8 mouse cellular contexts compared by ENCODE assay signal in genomic region chr19:36347831-36348160, GRCm38 (mm10). TPM values are rescaled to one million over a fixed set of nuclear protein-coding genes. Genes with fewer than 3 reads are reported as not detected.
DNase-seq lines count a peak whose midpoint lies in the region; ATAC-seq and TF ChIP-seq lines count a peak whose summit lies in the region.

No protein-coding gene starts in this region.

- peaks cover 27% of the 10 kb centered on the region for H3K27me3 ChIP-seq in lung, embryonic 16.5 days (ENCODE audit: control insufficient read depth, insufficient read depth, low read depth, low read length)
- peaks cover 20% of the 10 kb centered on the region for H3K27me3 ChIP-seq in forebrain, embryonic 11.5 days (ENCODE audit: control insufficient read depth, insufficient read depth, low read length)
- H3K27me3 ChIP-seq in intestine, postnatal 0 days (replicated peaks; ENCODE audit: control insufficient read depth, insufficient read depth, low read length), result peaks cover 9% of the 10 kb centered on the region
- H3K27me3 ChIP-seq in neural tube, embryonic 15.5 days (replicated peaks), result peaks cover 45% of the 10 kb centered on the region

- no peak overlapping the region for H3K27ac ChIP-seq in lung, embryonic 16.5 days (ENCODE audit: low read length)
- H3K27ac ChIP-seq in forebrain, embryonic 11.5 days (ENCODE audit: low read depth, low read length), result no peak overlapping the region
- peak overlapping the region; percentile 79; the same call in 1 of the 2 replicates for H3K27ac ChIP-seq in intestine, postnatal 0 days (ENCODE audit: low read depth, low read length)
- H3K27ac ChIP-seq in neural tube, embryonic 15.5 days (replicated peaks), result no peak overlapping the region

- 0 out of 2 replicates have a peak, but pooled peaks cover 3% of the 10 kb centered on the region for H3K4me1 ChIP-seq in lung, embryonic 16.5 days (replicated peaks; ENCODE audit: control insufficient read depth, insufficient read depth, low read length)
- no peaks in the 10 kb centered on the region for H3K4me1 ChIP-seq in forebrain, embryonic 11.5 days (replicated peaks; ENCODE audit: control insufficient read depth, insufficient read depth, low read length)
- no peaks in the 10 kb centered on the region for H3K4me1 ChIP-seq in intestine, postnatal 0 days (replicated peaks; ENCODE audit: control insufficient read depth, insufficient read depth, low read length)
- H3K4me1 ChIP-seq in neural tube, embryonic 15.5 days, result peaks cover 5% of the 10 kb centered on the region; the same call in 1 of the 2 replicates

- no peaks in the 10 kb centered on the region for H3K36me3 ChIP-seq in lung, embryonic 16.5 days (ENCODE audit: control insufficient read depth, insufficient read depth, low read length)
- no peaks in the 10 kb centered on the region for H3K36me3 ChIP-seq in forebrain, embryonic 11.5 days (ENCODE audit: control insufficient read depth, insufficient read depth, low read length)
- H3K36me3 ChIP-seq in intestine, postnatal 0 days (ENCODE audit: control insufficient read depth, insufficient read depth), result no peaks in the 10 kb centered on the region
- no peaks in the 10 kb centered on the region for H3K36me3 ChIP-seq in neural tube, embryonic 15.5 days

- H3K4me3 ChIP-seq in lung, embryonic 16.5 days (ENCODE audit: low read length), result peak overlapping the region; percentile 81
- peak overlapping the region; percentile 74 for H3K4me3 ChIP-seq in forebrain, embryonic 11.5 days (ENCODE audit: low read depth, low read length)
- H3K4me3 ChIP-seq in intestine, postnatal 0 days (ENCODE audit: low read depth, low read length), result peak overlapping the region; percentile 73
- peak overlapping the region; percentile 81 for H3K4me3 ChIP-seq in neural tube, embryonic 15.5 days (replicated peaks)

- H3K9ac ChIP-seq in lung, embryonic 16.5 days (ENCODE audit: low read length), result peak overlapping the region; percentile 76
- H3K9ac ChIP-seq in forebrain, embryonic 11.5 days (ENCODE audit: low read length), result peak overlapping the region; percentile 62
- peak overlapping the region; percentile 68 for H3K9ac ChIP-seq in intestine, postnatal 0 days (ENCODE audit: low read depth, low read length)
- H3K9ac ChIP-seq in neural tube, embryonic 15.5 days (replicated peaks), result peak overlapping the region; percentile 55

- H3K9me3 ChIP-seq in lung, embryonic 16.5 days (ENCODE audit: control insufficient read depth, low read length), result no peaks in the 10 kb centered on the region
- H3K9me3 ChIP-seq in forebrain, embryonic 11.5 days (ENCODE audit: control insufficient read depth, low read length), result no peaks in the 10 kb centered on the region
- no peaks in the 10 kb centered on the region for H3K9me3 ChIP-seq in intestine, postnatal 0 days (ENCODE audit: control insufficient read depth)
- no peaks in the 10 kb centered on the region for H3K9me3 ChIP-seq in neural tube, embryonic 15.5 days (replicated peaks)

- TF ChIP-seq CTCF in intestine, postnatal 0 days (IDR thresholded peaks at IDR 0.05; ENCODE audit: low read depth), result no peak

- peak overlapping the region; percentile 100 for H3K4me2 ChIP-seq in lung, embryonic 16.5 days (ENCODE audit: low read depth, low read length)
- H3K4me2 ChIP-seq in forebrain, embryonic 11.5 days (ENCODE audit: low read depth, low read length, severe bottlenecking), result peak overlapping the region; percentile 100
- H3K4me2 ChIP-seq in intestine, postnatal 0 days (replicated peaks; ENCODE audit: low read depth), result peak overlapping the region; percentile 100
- H3K4me2 ChIP-seq in neural tube, embryonic 15.5 days, result peak overlapping the region; percentile 99

- WGBS in lung, embryonic 16.5 days, result 2% methylated on average over 11 of the region's 11 CpGs
- 2% methylated on average over 11 of the region's 11 CpGs for WGBS in forebrain, embryonic 11.5 days
- WGBS in intestine, postnatal 0 days, result 4% methylated on average over 11 of the region's 11 CpGs
- 2% methylated on average over 11 of the region's 11 CpGs for WGBS in neural tube, embryonic 15.5 days

- intact Hi-C loops in gastrocnemius, postnatal 14 days (cut with DNase I; ENCODE audit: low total_unique reads), result loop anchor here (10.0 kb wide), 1 partner anchor 163 kb away; no protein-coding TSS in a partner anchor

- no peak for ATAC-seq in lung, embryonic 16.5 days (ENCODE audit: low read depth)
- no peak for ATAC-seq in forebrain, embryonic 11.5 days (replicated peaks; ENCODE audit: low FRiP score)
- ATAC-seq in intestine, postnatal 0 days, result no peak
- no peak for ATAC-seq in neural tube, embryonic 15.5 days (ENCODE audit: low FRiP score)

- no peak for DNase-seq in lung, postnatal 4 days
- DNase-seq in forebrain, embryonic 11.5 days (ENCODE audit: low spot score), result no peak
- no peak for DNase-seq in gastrocnemius, postnatal 14 days
- DNase-seq in left cerebral cortex, adult 8-10 months (ENCODE audit: low spot score in 2 of 2), result no peak
- DNase-seq in spleen, postnatal 14 days (ENCODE audit: low spot score in 2 of 2), result no peak

RNA-seq across cellular contexts. Expression of gene Pcgf5, which starts 0.3 kb away (rescaled TPM):
- 15.4 and 17.8 TPM in 2 replicates for polyA plus RNA-seq in lung, embryonic 16.5 days (2015; fragmentation: Nextera tagmentation; extraction: Ambion mirVana)
- polyA plus RNA-seq in forebrain, embryonic 11.5 days (2014; fragmentation: Nextera tagmentation; extraction: Ambion mirVana), result 14.9 and 17.1 TPM in 2 replicates
- 21.4 and 23.4 TPM in 2 replicates for polyA plus RNA-seq in intestine, postnatal 0 days (2015; fragmentation: Nextera tagmentation; extraction: Ambion mirVana)
- polyA plus RNA-seq in neural tube, embryonic 15.5 days (2015; fragmentation: Nextera tagmentation; extraction: Ambion mirVana), result 6.0 and 10.7 TPM in 2 replicates
- total RNA-seq in gastrocnemius, postnatal 14 days (2021), result 10 to 100 TPM; 14.9 to 16.5 TPM
- total RNA-seq in left cerebral cortex, adult 8-10 months (2022), result 10 to 100 TPM; 25.7 to 31.6 (median 28.4) TPM
